Mouse (Mus musculus) adipose tissue, adult 10 weeks (tissue): ENCODE measurements around the gene Ufl1. TPM values are rescaled to one million over a fixed set of nuclear protein-coding genes. Genes with fewer than 3 reads are reported as not detected.

ENCODE experiments used
- polyA plus RNA-seq: library from polyadenylated mRNA; stranded (reverse); fragments of 350-450 nt; fragmentation: Illumina TruSeq; extraction: RNeasy Lipid Tissue Mini Kit (QIAGEN cat#74804); gene quantifications from one replicate; pipeline ENCODE4 v1.2.3, GENCODE M21; 2014; ENCODE audit warnings: low read depth, low replicate concordance

The Ufl1 gene
- polyA plus RNA-seq: 23.5 TPM

GRCm38 (mm10) chr4:25281671-25282038, at the start of gene Ufl1:
Gene Ufl1 (minus strand): TSS chr4:25281821.

DNA sequence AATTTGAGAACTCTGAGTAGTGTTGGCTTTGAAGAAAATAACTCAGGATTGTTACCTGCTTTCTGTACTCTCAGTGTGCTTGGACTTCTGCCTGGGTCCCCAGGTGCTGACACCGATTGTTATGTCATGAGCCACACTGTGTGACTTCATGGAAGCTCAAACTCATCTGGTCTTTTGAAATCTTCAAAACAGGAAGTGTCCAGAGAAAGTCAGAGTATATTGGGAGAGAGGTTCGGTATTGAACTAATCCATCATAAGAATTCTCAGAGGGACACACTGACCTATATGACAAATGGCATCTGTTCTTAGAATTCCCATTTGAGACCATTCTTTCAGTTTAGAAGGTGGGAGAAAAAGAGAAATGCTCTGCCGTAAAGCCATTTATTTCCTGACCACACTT, 38.8 kb downstream of the Ufl1 start, which contains the start of gene Fhl5:
Fhl5 (minus strand) TSS at position 101 of the 400 bp plus-strand sequence.

Other genes starting within 250 kb of the Ufl1 start
- gene Fhl5, start 38.9 kb downstream of the Ufl1 start, polyA plus RNA-seq: 6.9 TPM